Mouse (Mus musculus): ENCODE measurements around the gene Olfr1413. TPM values are rescaled to one million over a fixed set of nuclear protein-coding genes. Genes with fewer than 3 reads are reported as not detected.

Gene Olfr1413
- polyA plus RNA-seq, 1 experiment from 2014 or later: not detected

- Histone ChIP-seq H3K9me3 (no peaks in the 10 kb centered on the region), H3K4me3 (no peak overlapping the region), H3K36me3 (replicated peaks) (no peaks in the 10 kb centered on the region), H3K27ac (no peak overlapping the region), H3K4me2 (no peak overlapping the region), H3K4me1 (no peaks in the 10 kb centered on the region), H3K27me3 (replicated peaks) (0 out of 2 replicates have a peak, but pooled peaks cover 5% of the 10 kb centered on the region), H3K9ac (no peak overlapping the region)
- no peak for ATAC-seq (replicated peaks)
- 7% methylated on average over 1 of the region's 1 CpGs for WGBS
Observed at GRCm38 (mm10) chr1:92614516-92614915, 43.4 kb downstream of the Olfr1413 start.

GRCm38 (mm10) chr1:92616046-92616445 lies 44.9 kb downstream of the Olfr1413 start:
- no peak overlapping the region for H3K4me3 ChIP-seq
- no peaks in the 10 kb centered on the region for H3K4me1 ChIP-seq
- H3K9me3 ChIP-seq: no peaks in the 10 kb centered on the region
- no peak for ATAC-seq (replicated peaks)
- no peak overlapping the region for H3K27ac ChIP-seq
- no peaks in the 10 kb centered on the region for H3K36me3 ChIP-seq (replicated peaks)
- 85% methylated on average over 1 of the region's 1 CpGs for WGBS
- no peak overlapping the region for H3K9ac ChIP-seq
- H3K4me2 ChIP-seq: no peak overlapping the region
- H3K27me3 ChIP-seq (replicated peaks): 0 out of 2 replicates have a peak, but pooled peaks cover 5% of the 10 kb centered on the region

- no peaks in the 10 kb centered on the region for H3K27me3 ChIP-seq (replicated peaks)
- H3K4me1 ChIP-seq: no peaks in the 10 kb centered on the region
- H3K36me3 ChIP-seq (replicated peaks): no peaks in the 10 kb centered on the region
- H3K9ac ChIP-seq: no peak within 1 kb of the TSS
- H3K9me3 ChIP-seq: no peaks in the 10 kb centered on the region
- no peak within 1 kb of the TSS for H3K27ac ChIP-seq
- H3K4me3 ChIP-seq: no peak within 1 kb of the TSS
- H3K4me2 ChIP-seq: no peak within 1 kb of the TSS
- ATAC-seq (replicated peaks): no peak
- WGBS: 57% methylated on average over 2 of the region's 2 CpGs
Observed at GRCm38 (mm10) chr1:92617488-92617887, 46.4 kb downstream of the Olfr1413 start, which contains the start of gene Olfr12. Olfr12 (plus strand) TSS chr1:92617788.

- no peak for ATAC-seq (replicated peaks)
- no peak overlapping the region for H3K4me2 ChIP-seq
- no peak overlapping the region for H3K27ac ChIP-seq
- no peak overlapping the region for H3K4me3 ChIP-seq
- H3K4me1 ChIP-seq: no peaks in the 10 kb centered on the region
- no peak overlapping the region for H3K9ac ChIP-seq
- WGBS: 67% methylated on average over 4 of the region's 4 CpGs
- H3K9me3 ChIP-seq: no peaks in the 10 kb centered on the region
- H3K36me3 ChIP-seq (replicated peaks): no peaks in the 10 kb centered on the region
- no peaks in the 10 kb centered on the region for H3K27me3 ChIP-seq (replicated peaks)
Observed at GRCm38 (mm10) chr1:92618360-92618759, 47.2 kb downstream of the Olfr1413 start.

Other genes starting within 250 kb of the Olfr1413 start
- 303 and 308 TPM in 2 replicates for gene Ndufa10, start 97.5 kb upstream of the Olfr1413 start, polyA plus RNA-seq (2015; fragmentation: Nextera tagmentation; extraction: Ambion mirVana)
- gene Olfr1416, start 86.2 kb upstream of the Olfr1413 start, polyA plus RNA-seq (2015; fragmentation: Nextera tagmentation; extraction: Ambion mirVana): not detected in 2 replicates
- gene Olfr1415, start 75.2 kb upstream of the Olfr1413 start, polyA plus RNA-seq (2015; fragmentation: Nextera tagmentation; extraction: Ambion mirVana): not detected in 2 replicates
- not detected in 2 replicates for gene Olfr1414, start 52.7 kb upstream of the Olfr1413 start, polyA plus RNA-seq (2015; fragmentation: Nextera tagmentation; extraction: Ambion mirVana)
- gene Olfr1412, start 14.5 kb downstream of the Olfr1413 start, polyA plus RNA-seq (2015; fragmentation: Nextera tagmentation; extraction: Ambion mirVana): not detected in 2 replicates
- not detected in 2 replicates for gene Olfr1411, start 23.1 kb downstream of the Olfr1413 start, polyA plus RNA-seq (2015; fragmentation: Nextera tagmentation; extraction: Ambion mirVana)
- not detected in 2 replicates for gene Olfr1410, start 34.5 kb downstream of the Olfr1413 start, polyA plus RNA-seq (2015; fragmentation: Nextera tagmentation; extraction: Ambion mirVana)
- gene Olfr12, start 46.5 kb downstream of the Olfr1413 start, polyA plus RNA-seq (2015; fragmentation: Nextera tagmentation; extraction: Ambion mirVana): not detected in 2 replicates
- 526 and 562 TPM in 2 replicates for gene Cops9, start 70.7 kb downstream of the Olfr1413 start, polyA plus RNA-seq (2015; fragmentation: Nextera tagmentation; extraction: Ambion mirVana)
- 0.35 TPM in 1 of 2 replicates, not detected in the other for gene Otos, start 77.5 kb downstream of the Olfr1413 start, polyA plus RNA-seq (2015; fragmentation: Nextera tagmentation; extraction: Ambion mirVana)